Mouse (Mus musculus): ENCODE measurements at regions not wholly inside any gene's neighbourhood (a gene's known extent, or its start where the extent isn't known, plus 50 kb on each side); places are given as distances from the start of the nearest gene placed in this dataset.

GRCm38 (mm10) chr2:166256193-166256592 is 100.7 kb upstream of the Sulf2 start:
- WGBS: 78% methylated on average over 10 of the region's 10 CpGs
- H3K27me3 ChIP-seq (ENCODE audit: control insufficient read depth, insufficient read depth, low read length): no peaks in the 10 kb centered on the region
- no peaks in the 10 kb centered on the region for H3K36me3 ChIP-seq (ENCODE audit: control insufficient read depth, insufficient read depth, low read length)
- H3K9ac ChIP-seq (ENCODE audit: low read depth, low read length): no peak overlapping the region
- H3K4me2 ChIP-seq (replicated peaks; ENCODE audit: low read depth, low read length): no peak overlapping the region
- no peak overlapping the region for H3K4me3 ChIP-seq (ENCODE audit: low read length)
- ATAC-seq (ENCODE audit: low FRiP score, low TSS enrichment): no peak
- no peak overlapping the region for H3K27ac ChIP-seq (ENCODE audit: low read depth, low read length)
- H3K4me1 ChIP-seq (ENCODE audit: control insufficient read depth, insufficient read depth, low read length): peaks cover 26% of the 10 kb centered on the region
- no peaks in the 10 kb centered on the region for H3K9me3 ChIP-seq (ENCODE audit: control insufficient read depth, low read length)

- H3K9me3 ChIP-seq (ENCODE audit: control insufficient read depth, low read length): no peaks in the 10 kb centered on the region
- peaks cover 23% of the 10 kb centered on the region for H3K4me1 ChIP-seq (ENCODE audit: control insufficient read depth, insufficient read depth, low read length)
- no peaks in the 10 kb centered on the region for H3K27me3 ChIP-seq (ENCODE audit: control insufficient read depth, insufficient read depth, low read length)
- H3K36me3 ChIP-seq (ENCODE audit: control insufficient read depth, insufficient read depth, low read length): no peaks in the 10 kb centered on the region
- WGBS: 88% methylated on average over 6 of the region's 6 CpGs
- no peak for ATAC-seq (ENCODE audit: low FRiP score, low TSS enrichment)
- H3K4me2 ChIP-seq (replicated peaks; ENCODE audit: low read depth, low read length): no peak overlapping the region
- H3K27ac ChIP-seq (ENCODE audit: low read depth, low read length): no peak overlapping the region
- no peak overlapping the region for H3K4me3 ChIP-seq (ENCODE audit: low read length)
- H3K9ac ChIP-seq (ENCODE audit: low read depth, low read length): no peak overlapping the region
Observed at GRCm38 (mm10) chr2:166254581-166254980, 99.1 kb upstream of the Sulf2 start.

- WGBS: 87% methylated on average over 3 of the region's 3 CpGs
Observed at GRCm38 (mm10) chr2:166252107-166252506, 96.6 kb upstream of the Sulf2 start.

GRCm38 (mm10) chr2:166251421-166251820 is 96.0 kb upstream of the Sulf2 start:
- no peak overlapping the region for H3K4me2 ChIP-seq (replicated peaks; ENCODE audit: low read depth, low read length)
- no peaks in the 10 kb centered on the region for H3K27me3 ChIP-seq (ENCODE audit: control insufficient read depth, insufficient read depth, low read length)
- WGBS: 59% methylated on average over 5 of the region's 5 CpGs
- no peak overlapping the region for H3K9ac ChIP-seq (ENCODE audit: low read depth, low read length)
- H3K4me1 ChIP-seq (ENCODE audit: control insufficient read depth, insufficient read depth, low read length): peaks cover 12% of the 10 kb centered on the region
- no peak for ATAC-seq (ENCODE audit: low FRiP score, low TSS enrichment)
- no peak overlapping the region for H3K4me3 ChIP-seq (ENCODE audit: low read length)
- H3K9me3 ChIP-seq (ENCODE audit: control insufficient read depth, low read length): no peaks in the 10 kb centered on the region; the same call in 1 of the 2 replicates
- H3K27ac ChIP-seq (ENCODE audit: low read depth, low read length): no peak overlapping the region
- no peaks in the 10 kb centered on the region for H3K36me3 ChIP-seq (ENCODE audit: control insufficient read depth, insufficient read depth, low read length)

More at GRCm38 (mm10) chr2:166252107-166252506, 96.6 kb upstream of the Sulf2 start:
- Histone ChIP-seq H3K27me3 (ENCODE audit: control insufficient read depth, insufficient read depth, low read length) (no peaks in the 10 kb centered on the region), H3K4me1 (ENCODE audit: control insufficient read depth, insufficient read depth, low read length) (peaks cover 12% of the 10 kb centered on the region), H3K4me3 (ENCODE audit: low read length) (no peak overlapping the region), H3K36me3 (ENCODE audit: control insufficient read depth, insufficient read depth, low read length) (no peaks in the 10 kb centered on the region), H3K9ac (ENCODE audit: low read depth, low read length) (no peak overlapping the region), H3K4me2 (replicated peaks; ENCODE audit: low read depth, low read length) (no peak overlapping the region), H3K27ac (ENCODE audit: low read depth, low read length) (no peak overlapping the region), H3K9me3 (ENCODE audit: control insufficient read depth, low read length) (no peaks in the 10 kb centered on the region; the same call in 1 of the 2 replicates)
- ATAC-seq (ENCODE audit: low FRiP score, low TSS enrichment): no peak

- 83% methylated on average over 10 of the region's 10 CpGs for WGBS
- Histone ChIP-seq H3K4me1 (ENCODE audit: control insufficient read depth, insufficient read depth, low read length) (peaks cover 12% of the 10 kb centered on the region), H3K9ac (ENCODE audit: low read depth, low read length) (no peak overlapping the region), H3K9me3 (ENCODE audit: control insufficient read depth, low read length) (no peaks in the 10 kb centered on the region; the same call in 1 of the 2 replicates), H3K27ac (ENCODE audit: low read depth, low read length) (0 out of 2 replicates have a peak overlapping the region, but pooled peaks have one; percentile 17), H3K36me3 (ENCODE audit: control insufficient read depth, insufficient read depth, low read length) (no peaks in the 10 kb centered on the region), H3K27me3 (ENCODE audit: control insufficient read depth, insufficient read depth, low read length) (no peaks in the 10 kb centered on the region), H3K4me3 (ENCODE audit: low read length) (no peak overlapping the region), H3K4me2 (replicated peaks; ENCODE audit: low read depth, low read length) (no peak overlapping the region)
- ATAC-seq (ENCODE audit: low FRiP score, low TSS enrichment): no peak
Observed at GRCm38 (mm10) chr2:166250571-166250970, 95.1 kb upstream of the Sulf2 start.

- Histone ChIP-seq H3K27ac (ENCODE audit: low read depth, low read length) (no peak overlapping the region), H3K9ac (ENCODE audit: low read depth, low read length) (no peak overlapping the region), H3K9me3 (ENCODE audit: control insufficient read depth, low read length) (no peaks in the 10 kb centered on the region; the same call in 1 of the 2 replicates), H3K27me3 (ENCODE audit: control insufficient read depth, insufficient read depth, low read length) (no peaks in the 10 kb centered on the region), H3K4me3 (ENCODE audit: low read length) (no peak overlapping the region), H3K36me3 (ENCODE audit: control insufficient read depth, insufficient read depth, low read length) (no peaks in the 10 kb centered on the region), H3K4me2 (replicated peaks; ENCODE audit: low read depth, low read length) (no peak overlapping the region), H3K4me1 (ENCODE audit: control insufficient read depth, insufficient read depth, low read length) (peaks cover 17% of the 10 kb centered on the region)
- peak; percentile 45; the same call in 1 of the 2 replicates for ATAC-seq (ENCODE audit: low FRiP score, low TSS enrichment)
- WGBS: 19% methylated on average over 7 of the region's 7 CpGs
Observed at GRCm38 (mm10) chr2:166249338-166249950, 94.0 kb upstream of the Sulf2 start.

- H3K4me1 ChIP-seq (ENCODE audit: control insufficient read depth, insufficient read depth, low read length): peaks cover 19% of the 10 kb centered on the region
- no peaks in the 10 kb centered on the region; the same call in 1 of the 2 replicates for H3K9me3 ChIP-seq (ENCODE audit: control insufficient read depth, low read length)
- WGBS: 82% methylated on average over 17 of the region's 17 CpGs
- H3K27ac ChIP-seq (ENCODE audit: low read depth, low read length): no peak overlapping the region
- no peak overlapping the region for H3K4me3 ChIP-seq (ENCODE audit: low read length)
- no peak overlapping the region for H3K4me2 ChIP-seq (replicated peaks; ENCODE audit: low read depth, low read length)
- no peaks in the 10 kb centered on the region for H3K36me3 ChIP-seq (ENCODE audit: control insufficient read depth, insufficient read depth, low read length)
- no peaks in the 10 kb centered on the region for H3K27me3 ChIP-seq (ENCODE audit: control insufficient read depth, insufficient read depth, low read length)
- no peak overlapping the region for H3K9ac ChIP-seq (ENCODE audit: low read depth, low read length)
- no peak for ATAC-seq (ENCODE audit: low FRiP score, low TSS enrichment)
Observed at GRCm38 (mm10) chr2:166246401-166247189, 91.1 kb upstream of the Sulf2 start.

GRCm38 (mm10) chr2:166245219-166245618 is 89.8 kb upstream of the Sulf2 start:
- Histone ChIP-seq H3K9ac (ENCODE audit: low read depth, low read length) (no peak overlapping the region), H3K36me3 (ENCODE audit: control insufficient read depth, insufficient read depth, low read length) (no peaks in the 10 kb centered on the region), H3K4me2 (replicated peaks; ENCODE audit: low read depth, low read length) (no peak overlapping the region), H3K4me1 (ENCODE audit: control insufficient read depth, insufficient read depth, low read length) (peaks cover 17% of the 10 kb centered on the region), H3K4me3 (ENCODE audit: low read length) (no peak overlapping the region), H3K9me3 (ENCODE audit: control insufficient read depth, low read length) (peaks cover 6% of the 10 kb centered on the region; the same call in 1 of the 2 replicates), H3K27ac (ENCODE audit: low read depth, low read length) (no peak overlapping the region; the same call in 1 of the 2 replicates), H3K27me3 (ENCODE audit: control insufficient read depth, insufficient read depth, low read length) (no peaks in the 10 kb centered on the region)
- 20% methylated on average over 8 of the region's 8 CpGs for WGBS
- ATAC-seq (ENCODE audit: low FRiP score, low TSS enrichment): peak; percentile 33; the same call in 1 of the 2 replicates

All from kidney, embryonic 14.5 days (tissue).